ENCODE assay signal across 8 mouse cellular contexts in the genomic region with DNA sequence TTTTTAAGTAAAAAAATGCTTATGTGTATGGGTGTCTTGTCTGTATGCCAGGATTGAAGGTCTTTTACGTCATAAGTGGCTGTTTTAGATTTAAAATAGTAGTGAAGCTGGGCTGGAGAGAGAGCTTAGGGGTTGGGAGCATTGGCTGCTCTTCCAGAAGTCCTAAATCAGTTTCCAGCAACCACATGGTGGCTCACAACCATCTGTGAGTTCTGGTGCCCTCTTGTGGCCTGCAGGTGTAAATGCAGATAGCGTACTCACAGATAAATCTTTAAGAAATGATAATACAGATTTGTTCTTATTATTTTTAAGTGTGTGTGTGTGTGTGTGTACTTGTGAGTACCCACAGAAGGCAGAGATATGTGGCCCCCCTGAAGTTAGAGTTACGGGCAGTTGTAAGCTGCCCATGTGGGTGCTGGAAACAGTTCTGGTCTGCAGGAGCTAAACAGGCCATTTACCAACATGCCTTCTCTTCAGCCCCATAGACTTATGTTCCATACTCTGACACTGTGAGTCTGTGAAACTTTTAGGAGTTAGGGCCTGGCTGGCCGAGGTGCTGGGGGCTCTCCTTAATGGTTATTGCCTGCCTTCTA. TPM values are rescaled to one million over a fixed set of nuclear protein-coding genes. Genes with fewer than 3 reads are reported as not detected.
A peak's percentile ranks its signal among the peaks of the same experiment; 100 is the strongest.
DNase-seq lines count a peak whose midpoint lies in the region.

No protein-coding gene starts in this region.

- DNase-seq in gastrocnemius, adult 18-20 months (ENCODE audit: low spot score) = peak; percentile 51
- DNase-seq in gastrocnemius, postnatal 25 days = no peak
- peak; percentile 24 for DNase-seq in adrenal gland, adult 2 months
- peak; percentile 83 for DNase-seq in embryo, embryonic 10.5 days (ENCODE audit: low spot score)
- DNase-seq in heart, postnatal 4 days = peak; percentile 73
- peak; percentile 63 to 65 for DNase-seq in layer of hippocampus, postnatal 10 days (ENCODE audit: low spot score in 2 of 2)
- DNase-seq in lung, postnatal 4 days = peak; percentile 33 to 70
- peak; percentile 56 to 68 for DNase-seq in right cerebral cortex, postnatal 10 days (ENCODE audit: low spot score in 2 of 2)

RNA-seq across cellular contexts. Expression of a gene that starts 8.6 kb away (rescaled TPM):
- 1 to 10 TPM; 7.1 to 7.2 TPM for total RNA-seq in gastrocnemius, adult 18-20 months (2021)
- 1 to 10 TPM; 5.7 to 9.2 TPM for total RNA-seq in gastrocnemius, postnatal 25 days (2021)
- total RNA-seq in adrenal gland, adult 2 months (2021) = 10 to 100 TPM; 12.2 to 16.6 TPM
- polyA plus RNA-seq in adrenal gland, adult 2 months (2012; rRNA removed) = 0.26 TPM in 1 of 2 replicates, not detected in the other
- total RNA-seq in heart, postnatal 4 days (2021) = 10 to 100 TPM; 19.8 to 20.3 TPM
- 10 to 100 TPM; 24.1 to 32.1 TPM for total RNA-seq in layer of hippocampus, postnatal 10 days (2021)

RNA-seq across cellular contexts. Expression of a gene that starts 9.1 kb away (rescaled TPM):
- total RNA-seq in gastrocnemius, adult 18-20 months (2021) = 10 to 100 TPM; 11.4 to 13.9 TPM
- 10 to 100 TPM in 1 of 2 experiments, 1 to 10 TPM in 1; 9.4 to 11.0 TPM for total RNA-seq in gastrocnemius, postnatal 25 days (2021)
- 10 to 100 TPM; 20.5 to 23.0 TPM for total RNA-seq in adrenal gland, adult 2 months (2021)
- polyA plus RNA-seq in adrenal gland, adult 2 months (2012; rRNA removed) = 1.7 and 2.0 TPM in 2 replicates
- total RNA-seq in heart, postnatal 4 days (2021) = 10 to 100 TPM; 21.8 to 22.5 TPM
- total RNA-seq in layer of hippocampus, postnatal 10 days (2021) = 10 to 100 TPM; 13.6 to 13.9 TPM

RNA-seq across cellular contexts. Expression of a gene that starts 9.2 kb away (rescaled TPM):
- 10 to 100 TPM; 72.1 to 74.4 TPM for total RNA-seq in gastrocnemius, adult 18-20 months (2021)
- total RNA-seq in gastrocnemius, postnatal 25 days (2021) = 10 to 100 TPM; 57.7 to 58.0 TPM
- 10 to 100 TPM; 70.3 to 79.1 TPM for total RNA-seq in adrenal gland, adult 2 months (2021)
- polyA plus RNA-seq in adrenal gland, adult 2 months (2012; rRNA removed) = 7.5 and 10.1 TPM in 2 replicates
- 100 to 1,000 TPM; 102 to 106 TPM for total RNA-seq in heart, postnatal 4 days (2021)
- 100 to 1,000 TPM in 1 of 2 experiments, 10 to 100 TPM in 1; 93.8 to 114 TPM for total RNA-seq in layer of hippocampus, postnatal 10 days (2021)

RNA-seq across cellular contexts. Expression of a gene that starts 9.6 kb away (rescaled TPM):
- under 1 TPM in 1 of 2 experiments, not detected in 1; 0.27 TPM for total RNA-seq in gastrocnemius, adult 18-20 months (2021)
- total RNA-seq in gastrocnemius, postnatal 25 days (2021) = under 1 TPM; 0.18 to 0.43 TPM
- total RNA-seq in adrenal gland, adult 2 months (2021) = 1 to 10 TPM; 1.1 to 1.5 TPM
- polyA plus RNA-seq in adrenal gland, adult 2 months (2012; rRNA removed) = 0.06 and 0.29 TPM in 2 replicates
- total RNA-seq in heart, postnatal 4 days (2021) = 1 to 10 TPM; 1.2 to 1.6 TPM
- total RNA-seq in layer of hippocampus, postnatal 10 days (2021) = 1 to 10 TPM in 1 of 2 experiments, under 1 TPM in 1; 0.54 to 1.2 TPM

RNA-seq across cellular contexts. Expression of a gene that starts 43.2 kb away (rescaled TPM):
- under 1 TPM; 0.33 to 0.41 TPM for total RNA-seq in gastrocnemius, adult 18-20 months (2021)
- under 1 TPM; 0.28 to 0.38 TPM for total RNA-seq in gastrocnemius, postnatal 25 days (2021)
- under 1 TPM; 0.32 to 0.55 TPM for total RNA-seq in adrenal gland, adult 2 months (2021)
- polyA plus RNA-seq in adrenal gland, adult 2 months (2012; rRNA removed) = 0.25 and 0.30 TPM in 2 replicates
- 1 to 10 TPM; 1.7 to 2.0 TPM for total RNA-seq in heart, postnatal 4 days (2021)
- 1 to 10 TPM; 1.9 to 2.8 TPM for total RNA-seq in layer of hippocampus, postnatal 10 days (2021)
